Mouse (Mus musculus) thymus, adult 2 months (tissue): ENCODE measurements at regions not wholly inside any gene's neighbourhood (a gene's known extent, or its start where the extent isn't known, plus 50 kb on each side); places are given as distances from the start of the nearest gene placed in this dataset.

ENCODE experiments used
- DNase-seq: peaks from one replicate; pipeline ENCODE4 v3.0.0; 2021
- H3K27ac ChIP-seq: fragments of 200-500 bp; 2 replicates; pipeline ENCODE4 v1.5.1; 2012; ENCODE audit warnings: low read length, control low read depth; ENCODE audit not compliant: control insufficient read depth, insufficient read depth
- H3K27me3 ChIP-seq: fragments of 200-500 bp; 2 replicates; pipeline ENCODE4 v1.6.1; 2012; ENCODE audit warnings: mild to moderate bottlenecking, low read length, moderate library complexity, mixed read lengths; ENCODE audit not compliant: control insufficient read depth, insufficient read depth
- H3K36me3 ChIP-seq: fragments of 200-500 bp; 2 replicates; pipeline ENCODE4 v1.6.1; 2012; ENCODE audit warnings: mild to moderate bottlenecking, low read length, moderate library complexity; ENCODE audit not compliant: control insufficient read depth, insufficient read depth
- H3K4me1 ChIP-seq: fragments of 200-500 bp; replicated peaks from 2 replicates; pipeline ENCODE4 v1.6.1; 2012; ENCODE audit warnings: low read length; ENCODE audit not compliant: control insufficient read depth, insufficient read depth
- H3K4me3 ChIP-seq: fragments of 200-500 bp; 2 replicates; pipeline ENCODE4 v1.5.1; 2012; ENCODE audit warnings: mild to moderate bottlenecking, low read length, control low read depth, moderate library complexity; ENCODE audit not compliant: control insufficient read depth, insufficient read depth
- CTCF ChIP-seq: fragments of 200-500 bp; IDR thresholded peaks from 2 replicates; pipeline ENCODE4 v1.5.1; 2012; ENCODE audit warnings: mild to moderate bottlenecking, control low read depth, low read length, moderate library complexity, borderline replicate concordance; ENCODE audit not compliant: control insufficient read depth, poor library complexity, insufficient read depth; ENCODE audit errors: extremely low read depth
- POLR2A ChIP-seq: fragments of 200-500 bp; IDR thresholded peaks from 2 replicates; pipeline ENCODE4 v1.6.1; 2012; ENCODE audit warnings: mild to moderate bottlenecking, low read length, control low read depth, moderate library complexity; ENCODE audit not compliant: control insufficient read depth, poor library complexity, insufficient read depth; ENCODE audit errors: extremely low read depth
- WGBS: fragments of 180-500 bp; shearing (Covaris S2); methylation state at CpG from one replicate; pipeline ENCODE4 v1.1.7; 2018; 5-methylcytosine and 5-hydroxymethylcytosine counted together

DNA sequence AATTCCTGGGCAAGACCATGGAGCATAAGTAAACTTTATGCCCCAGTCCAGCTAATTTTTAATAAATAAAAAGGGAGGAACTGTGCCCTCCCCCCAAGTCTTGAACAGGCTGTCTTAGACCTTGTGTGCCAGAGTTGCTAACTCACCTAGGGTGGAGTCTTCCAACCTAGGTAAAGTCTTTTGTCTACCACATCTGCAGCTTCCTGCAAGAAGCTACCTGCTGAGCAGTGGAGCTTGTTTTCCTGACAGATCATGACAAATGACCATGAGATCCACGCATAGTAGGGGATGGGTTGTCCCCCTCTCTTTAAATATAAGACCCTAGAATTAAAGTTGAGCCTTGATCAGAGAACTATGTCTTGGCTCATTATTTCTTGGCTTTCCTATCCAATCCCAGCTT is 100.1 kb upstream of the Ctnnd2 start:
- Histone ChIP-seq H3K4me1 (no peaks in the 10 kb centered on the region), H3K27ac (no peak overlapping the region), H3K36me3 (no peaks in the 10 kb centered on the region), H3K4me3 (no peak overlapping the region), H3K27me3 (no peaks in the 10 kb centered on the region)
- DNase-seq, result no peak
- 75% methylated on average over 1 of the region's 1 CpGs for WGBS
- TF ChIP-seq CTCF, result no peak
- TF ChIP-seq POLR2A, result no peak

DNA sequence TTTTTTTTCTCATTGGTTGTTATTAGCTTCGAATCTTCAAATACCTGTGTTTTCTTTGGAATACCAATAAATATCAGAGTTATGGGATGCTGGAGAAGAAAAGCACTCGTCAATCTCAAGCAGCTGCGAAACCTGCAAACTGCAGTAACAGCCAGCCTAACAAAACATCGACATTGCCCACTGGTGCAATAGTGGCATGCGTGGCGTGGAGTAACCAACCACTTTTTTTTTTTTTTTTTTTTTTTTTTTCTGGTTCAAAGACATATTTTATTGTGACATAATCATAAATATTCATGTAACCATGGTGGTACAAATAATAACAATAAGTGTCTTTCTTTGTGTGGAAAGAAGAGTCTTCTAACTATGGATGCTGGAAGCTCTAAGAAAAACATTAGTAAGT is 85.3 kb upstream of the Ctnnd2 start:
- H3K27me3 ChIP-seq, result no peaks in the 10 kb centered on the region
- no peak for TF ChIP-seq CTCF
- TF ChIP-seq POLR2A, result no peak
- H3K36me3 ChIP-seq, result no peaks in the 10 kb centered on the region
- H3K27ac ChIP-seq, result no peak overlapping the region
- DNase-seq, result no peak
- H3K4me3 ChIP-seq, result no peak overlapping the region
- no peaks in the 10 kb centered on the region for H3K4me1 ChIP-seq
- WGBS, result 93% methylated on average over 6 of the region's 6 CpGs

DNA sequence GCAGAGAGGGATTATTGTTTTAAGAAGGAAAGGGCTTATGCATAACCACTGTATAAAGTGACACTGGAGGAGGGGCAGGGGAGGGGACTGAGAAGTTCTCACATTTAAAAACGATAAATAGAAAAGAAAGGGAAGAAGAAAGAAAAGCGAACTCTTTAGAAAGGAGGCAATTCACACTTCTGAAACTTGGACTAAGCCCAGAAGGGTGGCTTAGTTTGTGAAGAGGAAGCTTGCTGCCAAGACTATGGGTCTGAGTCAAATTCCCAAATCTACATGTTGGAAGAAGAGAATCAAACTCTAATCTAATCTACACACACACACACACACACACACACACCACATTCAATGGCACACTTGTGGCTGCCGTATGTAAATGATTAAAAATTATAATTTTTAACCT is 50.3 kb upstream of the Ctnnd2 start:
- H3K36me3 ChIP-seq, result no peaks in the 10 kb centered on the region
- 85% methylated on average over 3 of the region's 3 CpGs for WGBS

More for the DNA sequence above, 50.3 kb upstream of the Ctnnd2 start:
- H3K4me1 ChIP-seq, result no peaks in the 10 kb centered on the region
- H3K27ac ChIP-seq, result no peak overlapping the region
- TF ChIP-seq CTCF, result no peak
- TF ChIP-seq POLR2A, result no peak
- H3K27me3 ChIP-seq, result no peaks in the 10 kb centered on the region
- no peak for DNase-seq
- H3K4me3 ChIP-seq, result no peak overlapping the region
